Mouse (Mus musculus) liver, embryonic 11.5 days (tissue): ENCODE measurements around the gene Hist1h3a. TPM values are rescaled to one million over a fixed set of nuclear protein-coding genes. Genes with fewer than 3 reads are reported as not detected.

ENCODE experiments used
- microRNA-seq: library from miRNA; unstranded; fragments of <30 nt; microRNA quantifications from one replicate; pipeline ENCODE4, GENCODE M21; 2017; ENCODE audit warnings: borderline number of aligned reads
- polyA plus RNA-seq: library from polyadenylated mRNA; unstranded; fragments of >200 nt; fragmentation: Nextera tagmentation; extraction: Ambion mirVana; gene quantifications from 2 replicates; pipeline ENCODE4 v1.2.1, GENCODE M21; 2014

Gene Hist1h3a
- polyA plus RNA-seq, 1 experiment from 2014 or later, result 8.8 TPM

Small RNA genes within 50 kb of the gene (microRNA-seq; reads per million reads assigned to microRNA genes)
- gene Gm44314 (not detected), gene Gm44484 (3.2 reads per million)

Other genes starting within 250 kb of the Hist1h3a start
- 3.3 and 4.3 TPM in 2 replicates for gene Hist1h4h, start 231.3 kb downstream of the Hist1h3a start, polyA plus RNA-seq
- 1.1 and 5.1 TPM in 2 replicates for gene Hist1h2af, start 228.5 kb downstream of the Hist1h3a start, polyA plus RNA-seq
- gene Hist1h3g, start 227.0 kb downstream of the Hist1h3a start, polyA plus RNA-seq, result 5.2 TPM in 2 replicates
- 1.6 and 1.7 TPM in 2 replicates for gene Hist1h2bh, start 219.0 kb downstream of the Hist1h3a start, polyA plus RNA-seq
- 0.42 and 0.62 TPM in 2 replicates for gene Hist1h3f, start 218.3 kb downstream of the Hist1h3a start, polyA plus RNA-seq
- 0.66 and 1.4 TPM in 2 replicates for gene Hist1h4f, start 210.7 kb downstream of the Hist1h3a start, polyA plus RNA-seq
- gene Hist1h1d, start 209.1 kb downstream of the Hist1h3a start, polyA plus RNA-seq, result 0.68 and 0.82 TPM in 2 replicates
- 3.5 and 5.6 TPM in 2 replicates for gene Hist1h3e, start 200.0 kb downstream of the Hist1h3a start, polyA plus RNA-seq
- gene Hist1h2ae, start 191.2 kb downstream of the Hist1h3a start, polyA plus RNA-seq, result 61.3 and 62.9 TPM in 2 replicates
- 5.7 and 6.3 TPM in 2 replicates for gene Hist1h2bg, start 191.0 kb downstream of the Hist1h3a start, polyA plus RNA-seq
- 1.8 TPM in 2 replicates for gene Hist1h2bf, start 188.2 kb downstream of the Hist1h3a start, polyA plus RNA-seq
- gene Hist1h2ad, start 188.0 kb downstream of the Hist1h3a start, polyA plus RNA-seq, result 0.84 and 0.92 TPM in 2 replicates
- 7.7 and 8.5 TPM in 2 replicates for gene Hist1h3d, start 186.6 kb downstream of the Hist1h3a start, polyA plus RNA-seq
- gene Hist1h4d, start 180.8 kb downstream of the Hist1h3a start, polyA plus RNA-seq, result 92.8 and 99.3 TPM in 2 replicates
- gene Hist1h2be, start 141.3 kb downstream of the Hist1h3a start, polyA plus RNA-seq, result 4.4 TPM in 2 replicates
- 17.5 and 21.2 TPM in 2 replicates for gene Hist1h1e, start 139.8 kb downstream of the Hist1h3a start, polyA plus RNA-seq
- 0.79 and 1.5 TPM in 2 replicates for gene Hist1h2ac, start 78.4 kb downstream of the Hist1h3a start, polyA plus RNA-seq
- 31.9 and 35.7 TPM in 2 replicates for gene Hist1h2bc, start 78.2 kb downstream of the Hist1h3a start, polyA plus RNA-seq
- not detected in 2 replicates for gene Hist1h1t, start 66.6 kb downstream of the Hist1h3a start, polyA plus RNA-seq
- gene Hist1h4c, start 63.9 kb downstream of the Hist1h3a start, polyA plus RNA-seq, result 5.1 and 5.2 TPM in 2 replicates
- 6.1 and 7.2 TPM in 2 replicates for gene Hfe, start 51.5 kb downstream of the Hist1h3a start, polyA plus RNA-seq
- gene Hist1h1c, start 23.6 kb downstream of the Hist1h3a start, polyA plus RNA-seq, result 24.2 and 25.8 TPM in 2 replicates
- 6.1 and 6.7 TPM in 2 replicates for gene Hist1h3c, start 16.8 kb downstream of the Hist1h3a start, polyA plus RNA-seq
- 3.1 and 4.6 TPM in 2 replicates for gene Hist1h2bb, start 15.7 kb downstream of the Hist1h3a start, polyA plus RNA-seq
- gene Hist1h2ab, start 11.3 kb downstream of the Hist1h3a start, polyA plus RNA-seq, result 38.5 and 42.1 TPM in 2 replicates
- 5.5 and 8.3 TPM in 2 replicates for gene Hist1h3b, start 10.1 kb downstream of the Hist1h3a start, polyA plus RNA-seq
- gene Hist1h4b, start 5.4 kb downstream of the Hist1h3a start, polyA plus RNA-seq, result 4.0 TPM in 2 replicates
- gene Hist1h4a, start 1.2 kb downstream of the Hist1h3a start, polyA plus RNA-seq, result 0.57 TPM in 1 of 2 replicates, not detected in the other
- gene Hist1h1a, start 1.3 kb upstream of the Hist1h3a start, polyA plus RNA-seq, result 2.8 and 3.9 TPM in 2 replicates
- gene Trim38, start 7.5 kb upstream of the Hist1h3a start, polyA plus RNA-seq, result not detected in 2 replicates
- gene Slc17a2, start 44.6 kb upstream of the Hist1h3a start, polyA plus RNA-seq, result 0.26 and 0.56 TPM in 2 replicates
- gene Slc17a3, start 77.0 kb upstream of the Hist1h3a start, polyA plus RNA-seq, result 0.36 and 0.43 TPM in 2 replicates
- not detected in 2 replicates for gene Slc17a1, start 105.4 kb upstream of the Hist1h3a start, polyA plus RNA-seq
- gene Slc17a4, start 152.6 kb upstream of the Hist1h3a start, polyA plus RNA-seq, result 0.06 TPM in 1 of 2 replicates, not detected in the other
- gene Hist1h2ba, start 171.8 kb upstream of the Hist1h3a start, polyA plus RNA-seq, result not detected in 2 replicates
- gene Hist1h2aa, start 172.1 kb upstream of the Hist1h3a start, polyA plus RNA-seq, result not detected in 2 replicates
- gene Scgn, start 228.8 kb upstream of the Hist1h3a start, polyA plus RNA-seq, result 0.21 TPM in 1 of 2 replicates, not detected in the other